Mouse (Mus musculus): Measurements from ENCODE around the gene Top2a.

The Top2a gene

GRCm38 (mm10) chr11:98963191-98964021 lies 60.6 kb downstream of the Top2a start:
- no peak for DNase-seq (ENCODE audit: low spot score)

GRCm38 (mm10) chr11:98962421-98963095 lies 61.4 kb downstream of the Top2a start:
- no peak for DNase-seq (ENCODE audit: low spot score)

- no peak for DNase-seq (ENCODE audit: low spot score)
Observed at GRCm38 (mm10) chr11:98961766-98962165, 62.2 kb downstream of the Top2a start.

GRCm38 (mm10) chr11:98961051-98961592 lies 62.9 kb downstream of the Top2a start:
- DNase-seq (ENCODE audit: low spot score), result no peak

GRCm38 (mm10) chr11:98960313-98960906 lies 63.6 kb downstream of the Top2a start:
- no peak for DNase-seq (ENCODE audit: low spot score)

GRCm38 (mm10) chr11:98959437-98960312 lies 64.3 kb downstream of the Top2a start:
- DNase-seq (ENCODE audit: low spot score), result no peak

GRCm38 (mm10) chr11:98956340-98956739 lies 67.6 kb downstream of the Top2a start:
- no peak for DNase-seq (ENCODE audit: low spot score)

- no peak for DNase-seq (ENCODE audit: low spot score)
Observed at GRCm38 (mm10) chr11:98955707-98956235, 68.2 kb downstream of the Top2a start.

GRCm38 (mm10) chr11:98954801-98955706 lies 68.9 kb downstream of the Top2a start:
- DNase-seq (ENCODE audit: low spot score), result no peak

GRCm38 (mm10) chr11:98954373-98954772 lies 69.6 kb downstream of the Top2a start:
- no peak for DNase-seq (ENCODE audit: low spot score)

- no peak for DNase-seq (ENCODE audit: low spot score)
Observed at GRCm38 (mm10) chr11:98953835-98954320, 70.1 kb downstream of the Top2a start.

GRCm38 (mm10) chr11:98953361-98953760 lies 70.6 kb downstream of the Top2a start:
- no peak for DNase-seq (ENCODE audit: low spot score)

GRCm38 (mm10) chr11:98952736-98953135 lies 71.3 kb downstream of the Top2a start:
- DNase-seq (ENCODE audit: low spot score), result no peak

GRCm38 (mm10) chr11:98952111-98952510 lies 71.9 kb downstream of the Top2a start:
- DNase-seq (ENCODE audit: low spot score), result no peak

GRCm38 (mm10) chr11:98951026-98951906 lies 72.7 kb downstream of the Top2a start:
- DNase-seq (ENCODE audit: low spot score), result no peak

- no peak for DNase-seq (ENCODE audit: low spot score)
Observed at GRCm38 (mm10) chr11:98950484-98950883, 73.5 kb downstream of the Top2a start.

- no peak for DNase-seq (ENCODE audit: low spot score)
Observed at GRCm38 (mm10) chr11:98949958-98950460, 74.0 kb downstream of the Top2a start.

GRCm38 (mm10) chr11:98949242-98949957 lies 74.6 kb downstream of the Top2a start:
- no peak for DNase-seq (ENCODE audit: low spot score)

Data from left cerebral cortex, adult 11 months (tissue).